Mouse (Mus musculus) lung, adult 2 months (tissue): ENCODE data around the gene Clvs2. TPM values are rescaled to one million over a fixed set of nuclear protein-coding genes. Genes with fewer than 3 reads are reported as not detected.

Experiments used
- DNase-seq: peaks from one replicate; pipeline ENCODE4 v3.0.0; 2022
- H3K4me1 ChIP-seq: fragments of 200-500 bp; 2 replicates; pipeline ENCODE4 v1.6.1; 2011; ENCODE audit warnings: low read length; ENCODE audit not compliant: control insufficient read depth, insufficient read depth
- H3K4me3 ChIP-seq: fragments of 200-500 bp; replicated peaks from 2 replicates; pipeline ENCODE3; 2011; ENCODE audit warnings: low read depth, mild to moderate bottlenecking, control low read depth, low read length; ENCODE audit errors: extremely low read depth
- CTCF ChIP-seq: fragments of 200-500 bp; IDR thresholded peaks from 2 replicates; pipeline ENCODE4 v1.5.1; 2011; ENCODE audit warnings: mild to moderate bottlenecking, low read length, control low read depth; ENCODE audit not compliant: insufficient read depth
- POLR2A ChIP-seq: fragments of 200-500 bp; IDR thresholded peaks from 2 replicates; pipeline ENCODE4 v1.6.1; 2011; ENCODE audit warnings: low read depth, mild to moderate bottlenecking, control low read depth, low read length, borderline replicate concordance; ENCODE audit errors: extremely low read depth
- WGBS: fragments of 180-500 bp; shearing (Covaris S2); methylation state at CpG from one replicate; pipeline ENCODE4 v1.1.7; 2018; 5-methylcytosine and 5-hydroxymethylcytosine counted together
- polyA plus RNA-seq: library from polyadenylated mRNA; depleted of rRNA; stranded (reverse); fragments of >200 nt; gene quantifications from 2 replicates; pipeline ENCODE4 v1.2.3, GENCODE M21; 2012; rRNA removed

The Clvs2 gene
- polyA plus RNA-seq, 1 experiment = not detected

DNA sequence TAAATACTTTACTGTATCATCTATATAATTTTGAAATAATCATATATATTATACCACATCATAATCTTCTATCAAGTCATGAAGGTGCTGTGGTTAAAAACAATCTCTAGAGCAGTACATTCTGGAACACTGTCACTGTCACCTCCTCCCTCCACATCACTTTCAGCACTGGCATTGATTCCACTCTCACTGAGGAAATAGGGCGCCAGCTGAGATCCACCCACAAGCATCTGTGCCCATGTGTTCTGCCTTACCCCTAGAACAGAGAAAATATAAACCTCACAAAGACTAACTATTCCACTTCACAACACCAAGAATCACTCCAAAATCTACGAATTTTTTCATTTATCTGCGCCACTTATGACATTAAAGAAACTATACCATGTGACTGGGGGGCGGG is 84.2 kb downstream of the Clvs2 start:
- Histone ChIP-seq H3K4me1 (no peaks in the 10 kb centered on the region), H3K4me3 (no peak overlapping the region)
- no peak for TF ChIP-seq POLR2A
- TF ChIP-seq CTCF = no peak
- WGBS = 73% methylated on average over 4 of the region's 4 CpGs
- DNase-seq = no peak

Other genes with a start within 250 kb of the Clvs2 start
- not detected in 2 replicates for gene Sult3a2, start 161.9 kb upstream of the Clvs2 start, polyA plus RNA-seq
- not detected in 2 replicates for gene Sult3a1, start 233.0 kb upstream of the Clvs2 start, polyA plus RNA-seq